Mouse (Mus musculus): ENCODE results near the gene Olfr270.

DNA sequence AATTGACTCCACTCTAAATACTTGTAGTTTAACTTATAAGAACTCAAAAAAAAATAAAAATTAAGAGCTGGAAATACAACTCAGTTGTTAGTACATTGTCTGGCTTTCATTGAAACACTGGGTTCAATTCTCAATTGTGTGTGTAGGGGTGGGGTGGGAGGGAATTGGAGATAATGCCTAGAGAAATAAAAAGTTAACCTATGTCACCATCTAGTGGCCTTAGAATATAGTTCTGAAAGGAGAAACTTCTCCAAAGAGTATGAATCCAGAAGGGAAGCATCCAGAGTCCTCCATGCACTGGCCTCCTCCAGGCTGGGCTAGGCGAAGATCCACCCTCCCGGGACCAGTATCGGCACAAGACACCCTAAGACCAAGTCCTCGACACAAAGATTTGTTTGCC lies 44.8 kb downstream of the Olfr270 start:
- TF ChIP-seq ELF1 (IDR thresholded peaks at IDR 0.05; ENCODE audit: low read depth, low read length): no peak
- TF ChIP-seq NRF1 (IDR thresholded peaks at IDR 0.05; ENCODE audit: insufficient read depth, low read depth, low read length, poor library complexity, severe bottlenecking): no peak
- TF ChIP-seq CTCF (IDR thresholded peaks at IDR 0.05 in 2 of 3, conservative IDR thresholded peaks at IDR 0.05 in 1 of 3; ENCODE audit: control insufficient read depth in 1 of 3, insufficient read depth in 1 of 3, low read depth in 2 of 3, low read length in 3 of 3, poor library complexity in 1 of 3, severe bottlenecking in 1 of 3): peak in 2 of 3 experiments; percentile 7 to 37; a peak in 2 of 6 replicates
- no peak for TF ChIP-seq USF1 (IDR thresholded peaks at IDR 0.05; ENCODE audit: low read depth, low read length)
- TF ChIP-seq POLR2A (IDR thresholded peaks at IDR 0.05; ENCODE audit: control insufficient read depth in 1 of 2, insufficient read depth in 1 of 2, low read depth in 1 of 2, low read length in 2 of 2, poor library complexity in 1 of 2): no peak
- no peak for TF ChIP-seq MAX (IDR thresholded peaks at IDR 0.05; ENCODE audit: low read length)
- TF ChIP-seq MEF2A (IDR thresholded peaks at IDR 0.05; ENCODE audit: extremely low read depth, insufficient replicate concordance, low read depth, low read length, poor library complexity, severe bottlenecking): no peak
- TF ChIP-seq CHD1 (IDR thresholded peaks at IDR 0.05; ENCODE audit: low read depth, low read length): no peak

Data from MEL (cell line).